Mouse (Mus musculus): ENCODE measurements around the gene Myoz1. TPM values are rescaled to one million over a fixed set of nuclear protein-coding genes. Genes with fewer than 3 reads are reported as not detected.
A peak's percentile ranks its signal among the peaks of the same experiment; 100 is the strongest.
"Not testable (repeated sequence)": the region's sequence is repeated elsewhere in the genome, so short reads cannot be mapped to it uniquely, and the experiment has no call there.

Gene Myoz1
- polyA plus RNA-seq (2014; fragmentation: Nextera tagmentation; extraction: Ambion mirVana) = 0.24 and 0.87 TPM in 2 replicates

DNA sequence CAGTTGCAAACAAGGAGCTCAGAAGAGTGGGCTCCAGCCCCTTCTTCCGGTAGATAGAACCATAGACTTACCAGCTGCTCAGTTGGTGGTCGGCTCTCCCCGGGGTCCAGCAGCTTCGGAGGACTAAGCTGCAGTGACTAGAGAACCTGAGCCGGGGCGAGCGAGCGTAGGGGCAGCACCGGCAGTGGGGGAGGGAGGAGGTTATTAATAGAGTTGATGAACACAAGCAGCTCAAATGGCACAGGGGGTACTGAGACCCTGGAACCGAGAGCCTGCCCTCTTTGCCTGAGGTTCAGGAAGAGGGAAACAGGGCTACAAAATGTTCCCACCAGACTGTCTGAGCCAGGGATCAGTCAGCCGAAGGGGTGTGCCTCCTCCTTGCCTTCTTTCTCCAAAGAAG is at the start of gene Myoz1:
Gene Myoz1 (minus strand): TSS at position 180 of the 400 bp plus-strand sequence.
- Histone ChIP-seq H3K36me3 (ENCODE audit: insufficient read depth) (no peaks in the 10 kb centered on the region), H3K27ac (ENCODE audit: low read depth) (no peak within 1 kb of the TSS), H3K9ac (no peak within 1 kb of the TSS), H3K4me3 (ENCODE audit: low read depth, low read length) (no peak within 1 kb of the TSS), H3K4me1 (ENCODE audit: insufficient read depth) (no peaks in the 10 kb centered on the region), H3K4me2 (no peak within 1 kb of the TSS), H3K9me3 (ENCODE audit: low read depth, low read length) (no peaks in the 10 kb centered on the region), H3K27me3 (ENCODE audit: insufficient read depth, low read length) (no peaks in the 10 kb centered on the region)
- 43% methylated on average over 11 of the region's 11 CpGs for WGBS
- DNase-seq (no peak), ATAC-seq (ENCODE audit: insufficient read depth) (no peak)
- TF ChIP-seq CTCF (IDR thresholded peaks at IDR 0.05; ENCODE audit: low read depth) = no peak

DNA sequence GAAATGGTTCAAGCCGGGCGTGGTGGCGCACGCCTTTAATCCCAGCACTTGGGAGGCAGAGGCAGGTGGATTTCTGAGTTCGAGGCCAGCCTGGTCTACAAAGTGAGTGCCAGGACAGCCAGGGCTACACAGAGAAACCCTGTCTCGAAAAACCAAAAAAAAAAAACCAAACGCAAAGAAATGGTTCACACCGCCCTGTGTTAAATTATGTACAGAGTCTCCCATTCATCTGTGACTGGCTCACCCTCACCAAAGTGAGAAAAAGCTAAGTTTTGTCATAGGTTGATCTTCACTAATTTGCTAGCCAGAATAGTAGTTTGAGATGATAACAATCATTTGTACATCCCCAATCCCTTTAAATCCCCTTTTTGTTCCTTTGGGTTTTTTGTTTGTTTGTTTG is 47.1 kb upstream of the Myoz1 start:
- Histone ChIP-seq H3K27ac (ENCODE audit: low read depth) (peak overlapping the region; percentile 94), H3K36me3 (ENCODE audit: insufficient read depth) (peaks cover 25% of the 10 kb centered on the region), H3K4me2 (peak overlapping the region; percentile 74), H3K4me3 (ENCODE audit: low read depth, low read length) (peak overlapping the region; percentile 84), H3K9ac (peak overlapping the region; percentile 93)
- 5% methylated on average over 8 of the region's 8 CpGs for WGBS
- not testable (repeated sequence) for DNase-seq; H3K9me3 ChIP-seq (ENCODE audit: low read depth, low read length); H3K4me1 ChIP-seq (ENCODE audit: insufficient read depth); ATAC-seq (ENCODE audit: insufficient read depth); H3K27me3 ChIP-seq (ENCODE audit: insufficient read depth, low read length)

DNA sequence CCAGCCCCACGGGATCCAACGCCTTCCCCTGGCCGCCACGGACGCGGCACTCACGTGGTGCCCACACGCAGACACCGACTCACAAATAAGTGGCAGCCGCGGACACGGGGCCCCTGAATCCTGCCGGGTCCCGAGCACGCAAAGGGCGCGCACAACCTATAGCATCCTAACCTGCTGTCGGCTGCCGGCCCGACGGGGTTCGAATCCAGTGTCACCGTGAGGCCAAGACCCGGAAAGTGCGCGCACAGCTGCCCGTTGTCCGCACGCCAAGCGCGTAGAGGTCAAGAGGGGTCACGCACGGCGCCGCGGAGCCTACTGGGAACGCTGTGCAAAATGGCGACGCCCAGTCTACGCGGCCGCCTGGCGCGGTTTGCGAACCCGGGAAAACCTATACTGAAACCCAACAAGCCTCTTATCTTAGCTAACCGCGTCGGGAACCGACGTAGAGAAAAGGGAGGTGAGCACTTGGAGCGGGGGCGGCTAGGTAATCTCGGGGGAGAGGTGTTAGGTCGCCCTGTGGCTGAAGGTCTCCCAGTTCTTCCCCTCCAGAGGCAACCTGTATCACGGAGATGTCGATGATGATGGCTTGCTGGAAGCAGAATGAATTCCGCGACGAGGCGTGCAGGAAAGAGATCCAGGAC is 46.5 kb upstream of the Myoz1 start, which contains the start of gene Chchd1:
Gene Chchd1 (plus strand): TSS at position 266 of the 641 bp plus-strand sequence.
- peaks cover 31% of the 10 kb centered on the region for H3K36me3 ChIP-seq (ENCODE audit: insufficient read depth)
- DNase-seq = peak; percentile 95
- H3K9ac ChIP-seq = peak within 1 kb of the TSS; percentile 93
- peaks cover 6% of the 10 kb centered on the region for H3K4me1 ChIP-seq (ENCODE audit: insufficient read depth)
- H3K4me2 ChIP-seq = peak within 1 kb of the TSS; percentile 74
- ATAC-seq (ENCODE audit: insufficient read depth) = peak; percentile 52
- no peak for TF ChIP-seq CTCF (IDR thresholded peaks at IDR 0.05; ENCODE audit: low read depth)
- H3K27me3 ChIP-seq (ENCODE audit: insufficient read depth, low read length) = no peaks in the 10 kb centered on the region
- peak within 1 kb of the TSS; percentile 94 for H3K27ac ChIP-seq (ENCODE audit: low read depth)
- WGBS = under 1% methylated on average over 61 of the region's 61 CpGs
- peak within 1 kb of the TSS; percentile 84 for H3K4me3 ChIP-seq (ENCODE audit: low read depth, low read length)
- no peaks in the 10 kb centered on the region for H3K9me3 ChIP-seq (ENCODE audit: low read depth, low read length)

DNA sequence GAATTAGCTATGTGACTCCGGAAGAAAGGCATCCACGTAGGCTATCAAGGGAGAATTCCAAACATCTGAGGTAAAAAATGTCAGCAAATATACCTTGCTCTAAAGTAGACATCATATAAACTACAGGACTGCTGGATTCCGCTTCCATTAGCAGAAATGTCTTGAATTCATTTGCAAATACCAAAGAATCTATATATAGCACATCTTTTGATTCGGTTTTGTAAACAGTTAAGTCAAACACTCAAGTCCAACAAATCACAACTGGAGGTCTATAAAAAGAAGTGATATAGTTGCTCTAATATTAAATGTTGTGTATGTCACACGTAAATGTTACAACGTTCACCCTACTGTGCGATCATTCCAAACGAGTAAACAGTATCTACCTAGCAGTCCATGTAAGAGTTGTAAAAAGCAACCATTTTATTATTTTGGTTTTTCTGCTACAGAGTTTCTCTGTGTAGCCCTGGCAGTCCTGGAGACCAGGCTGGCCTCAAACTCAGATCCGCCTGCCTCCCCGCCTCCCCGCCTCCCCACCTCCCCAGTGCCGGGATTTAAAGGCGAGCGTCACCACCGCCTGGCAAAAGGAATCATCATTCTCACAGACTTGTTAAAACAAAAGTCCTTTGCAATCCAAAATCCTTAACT is 45.9 kb upstream of the Myoz1 start:
- H3K4me3 ChIP-seq (ENCODE audit: low read depth, low read length) = peak overlapping the region; percentile 84
- no peaks in the 10 kb centered on the region for H3K27me3 ChIP-seq (ENCODE audit: insufficient read depth, low read length)
- peak overlapping the region; percentile 93 for H3K9ac ChIP-seq
- H3K9me3 ChIP-seq (ENCODE audit: low read depth, low read length) = no peaks in the 10 kb centered on the region
- H3K36me3 ChIP-seq (ENCODE audit: insufficient read depth) = peaks cover 31% of the 10 kb centered on the region
- DNase-seq (peak; percentile 40), ATAC-seq (ENCODE audit: insufficient read depth) (peak; percentile 35)
- H3K4me2 ChIP-seq = peak overlapping the region; percentile 74
- WGBS = 5% methylated on average over 15 of the region's 15 CpGs
- peaks cover 6% of the 10 kb centered on the region for H3K4me1 ChIP-seq (ENCODE audit: insufficient read depth)
- no peak for TF ChIP-seq CTCF (IDR thresholded peaks at IDR 0.05; ENCODE audit: low read depth)
- H3K27ac ChIP-seq (ENCODE audit: low read depth) = peak overlapping the region; percentile 94

DNA sequence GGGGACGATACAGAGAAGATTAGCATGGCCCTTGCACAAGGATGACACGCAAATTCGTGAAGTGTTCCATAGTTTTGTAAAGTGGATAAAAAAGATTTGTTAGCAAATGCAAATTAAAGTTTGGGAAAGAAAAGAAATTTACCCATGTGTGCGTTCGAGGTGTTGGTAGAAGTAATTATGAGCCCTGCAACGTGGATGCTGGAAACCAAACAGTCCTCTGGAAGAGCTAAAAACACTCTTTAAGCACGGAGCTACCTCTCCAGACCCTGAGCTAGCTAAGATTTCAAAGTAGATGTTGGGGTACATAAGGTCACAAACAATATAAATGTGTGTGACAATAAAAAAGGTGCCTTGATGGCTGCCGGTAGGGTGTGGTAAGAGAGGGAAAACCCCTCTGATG is 45.2 kb upstream of the Myoz1 start:
- peaks cover 10% of the 10 kb centered on the region for H3K4me1 ChIP-seq (ENCODE audit: insufficient read depth)
- peak overlapping the region; percentile 5; the same call in 1 of the 2 replicates for H3K27ac ChIP-seq (ENCODE audit: low read depth)
- no peak for DNase-seq
- H3K4me3 ChIP-seq (ENCODE audit: low read depth, low read length) = peak overlapping the region; percentile 84
- H3K4me2 ChIP-seq = peak overlapping the region; percentile 74
- no peak for TF ChIP-seq CTCF (IDR thresholded peaks at IDR 0.05; ENCODE audit: low read depth)
- H3K9me3 ChIP-seq (ENCODE audit: low read depth, low read length) = no peaks in the 10 kb centered on the region
- no peak for ATAC-seq (ENCODE audit: insufficient read depth)
- WGBS = 70% methylated on average over 8 of the region's 8 CpGs
- no peaks in the 10 kb centered on the region for H3K27me3 ChIP-seq (ENCODE audit: insufficient read depth, low read length)
- H3K36me3 ChIP-seq (ENCODE audit: insufficient read depth) = peaks cover 31% of the 10 kb centered on the region
- peak overlapping the region; percentile 93; the same call in 1 of the 2 replicates for H3K9ac ChIP-seq

DNA sequence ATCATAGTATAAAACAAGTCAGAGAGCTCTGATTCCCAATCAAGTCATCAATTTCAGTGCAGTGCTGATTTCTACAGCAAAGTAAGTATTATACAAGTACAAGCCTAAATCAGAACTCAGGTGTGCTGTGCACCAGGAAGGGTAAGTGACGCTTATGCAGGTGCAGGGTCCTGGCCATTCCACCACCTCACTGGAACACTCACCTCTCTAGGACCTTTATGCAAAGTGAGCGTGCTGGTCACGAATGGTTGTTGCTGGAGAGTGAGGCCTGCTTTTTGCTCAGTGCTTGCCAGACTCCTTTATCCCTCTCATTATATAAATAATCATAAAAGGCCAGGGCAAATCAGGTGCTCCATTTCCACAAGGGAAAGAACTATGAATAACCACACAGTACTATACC is 44.0 kb upstream of the Myoz1 start:
- no peak overlapping the region for H3K27ac ChIP-seq (ENCODE audit: low read depth)
- ATAC-seq (ENCODE audit: insufficient read depth) = no peak
- no peak for TF ChIP-seq CTCF (IDR thresholded peaks at IDR 0.05; ENCODE audit: low read depth)
- peaks cover 16% of the 10 kb centered on the region for H3K4me1 ChIP-seq (ENCODE audit: insufficient read depth)
- DNase-seq = no peak
- H3K4me2 ChIP-seq = no peak overlapping the region
- no peak overlapping the region for H3K4me3 ChIP-seq (ENCODE audit: low read depth, low read length)
- no peaks in the 10 kb centered on the region for H3K27me3 ChIP-seq (ENCODE audit: insufficient read depth, low read length)
- no peak overlapping the region for H3K9ac ChIP-seq
- 76% methylated on average over 3 of the region's 3 CpGs for WGBS
- no peaks in the 10 kb centered on the region for H3K9me3 ChIP-seq (ENCODE audit: low read depth, low read length)
- peaks cover 28% of the 10 kb centered on the region for H3K36me3 ChIP-seq (ENCODE audit: insufficient read depth)

DNA sequence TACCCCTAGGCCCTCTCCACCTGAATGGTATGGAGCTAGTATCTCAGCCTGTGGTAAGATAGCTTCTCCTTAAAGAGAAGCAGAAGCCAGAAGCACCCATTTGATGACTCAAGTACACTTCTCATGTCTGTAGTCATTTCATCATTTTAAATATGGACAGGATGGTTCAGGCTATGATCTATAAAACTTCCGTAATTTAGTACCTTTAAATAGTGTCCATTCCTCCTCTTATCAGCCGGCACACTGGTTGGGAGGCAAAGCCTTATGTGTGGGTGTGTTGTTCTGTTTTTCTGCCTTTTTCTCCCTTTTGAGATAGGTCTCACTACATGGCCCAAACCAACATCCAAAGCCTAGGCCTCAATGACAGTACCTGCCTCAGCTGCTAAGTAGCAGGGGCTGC is 42.2 kb upstream of the Myoz1 start:
- no peak overlapping the region for H3K9ac ChIP-seq
- peaks cover 16% of the 10 kb centered on the region for H3K4me1 ChIP-seq (ENCODE audit: insufficient read depth)
- no peaks in the 10 kb centered on the region for H3K9me3 ChIP-seq (ENCODE audit: low read depth, low read length)
- peaks cover 26% of the 10 kb centered on the region for H3K36me3 ChIP-seq (ENCODE audit: insufficient read depth)
- no peak overlapping the region for H3K27ac ChIP-seq (ENCODE audit: low read depth)
- H3K4me3 ChIP-seq (ENCODE audit: low read depth, low read length) = no peak overlapping the region
- no peak for TF ChIP-seq CTCF (IDR thresholded peaks at IDR 0.05; ENCODE audit: low read depth)
- H3K27me3 ChIP-seq (ENCODE audit: insufficient read depth, low read length) = no peaks in the 10 kb centered on the region
- 82% methylated on average over 2 of the region's 2 CpGs for WGBS
- ATAC-seq (ENCODE audit: insufficient read depth) (no peak), DNase-seq (no peak)
- 0 out of 2 replicates have a peak overlapping the region, but pooled peaks have one; percentile 76 for H3K4me2 ChIP-seq

Data from lung, embryonic 14.5 days (tissue).